Mouse (Mus musculus) lung, postnatal 0 days (tissue): ENCODE measurements at regions not wholly inside any gene's neighbourhood (a gene's known extent, or its start where the extent isn't known, plus 50 kb on each side); places are given as distances from the start of the nearest gene placed in this dataset.

ENCODE experiments used
- CTCF ChIP-seq: IDR thresholded peaks from 2 replicates; pipeline ENCODE4 v1.5.1; 2016; ENCODE audit warnings: antibody characterized with exemption, mild to moderate bottlenecking
- EP300 ChIP-seq: IDR thresholded peaks from 2 replicates; pipeline ENCODE4 v1.6.1; 2016; ENCODE audit warnings: antibody characterized with exemption, mild to moderate bottlenecking, control low read depth

DNA sequence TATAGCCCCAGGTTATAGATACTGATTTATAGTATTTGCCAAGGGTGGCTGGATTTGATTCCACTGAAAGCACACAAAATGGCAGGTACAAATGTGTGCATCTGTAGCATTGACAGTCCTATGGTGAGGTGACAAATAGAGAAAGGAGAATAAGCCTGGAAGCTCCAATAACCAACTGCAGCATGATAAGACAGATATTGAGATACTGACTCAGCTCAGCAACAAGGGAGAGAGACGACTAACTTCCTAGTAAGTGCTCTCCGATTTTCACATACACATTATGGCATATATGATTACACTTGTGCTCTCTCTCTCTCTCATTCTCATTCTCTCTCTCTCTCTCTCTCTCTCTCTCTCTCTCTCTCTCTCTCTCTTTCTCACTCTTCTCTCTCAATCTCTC is 923.1 kb downstream of the Flrt2 start:
- TF ChIP-seq CTCF (no peak), EP300 (no peak)
